Mouse (Mus musculus): ENCODE results near the gene Sh3pxd2a. TPM values are rescaled to one million over a fixed set of nuclear protein-coding genes. Genes with fewer than 3 reads are reported as not detected.
A peak's percentile ranks its signal among the peaks of the same experiment; 100 is the strongest.

Sh3pxd2a gene
- polyA plus RNA-seq, 1 experiment from 2014 or later = 2.7 TPM

DNA sequence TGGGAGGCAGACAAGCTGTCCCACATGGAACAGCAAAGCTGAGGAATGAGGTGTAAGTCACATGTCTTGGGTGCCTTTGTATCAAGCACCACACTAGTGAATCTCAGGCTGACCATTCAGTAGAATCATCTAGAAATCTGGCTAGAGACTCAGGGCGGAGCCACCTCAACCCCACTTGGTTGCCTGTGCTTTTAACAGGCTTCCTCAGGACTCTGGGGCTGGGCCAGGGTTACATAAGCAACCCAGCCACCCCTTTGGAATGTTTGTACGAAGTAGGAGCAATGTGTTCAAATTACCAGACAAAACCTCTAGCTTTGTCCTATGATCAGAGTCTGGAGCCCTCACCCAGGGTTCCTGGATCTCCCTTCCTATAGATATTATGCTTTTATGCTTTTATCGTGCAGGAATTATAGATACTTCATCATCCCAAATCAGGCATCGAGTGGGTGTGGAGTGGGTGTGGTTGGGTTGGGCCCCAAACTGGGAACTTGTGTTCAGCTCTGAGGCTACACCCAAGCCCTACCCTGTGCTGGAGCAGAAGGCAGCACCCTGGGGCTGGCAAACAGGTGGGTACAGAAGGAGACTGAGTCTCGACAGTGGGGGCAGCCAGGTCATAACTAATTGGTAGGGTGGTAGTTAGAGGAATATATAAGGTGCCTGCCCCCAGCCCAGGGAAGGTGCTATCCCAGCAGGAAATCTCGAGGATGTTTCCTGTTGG is 118.2 kb downstream of the Sh3pxd2a start:
- Histone ChIP-seq H3K36me3 (0 out of 2 replicates have a peak, but pooled peaks cover 2% of the 10 kb centered on the region), H3K27me3 (ENCODE audit: insufficient read depth, poor library complexity, severe bottlenecking) (peaks cover 56% of the 10 kb centered on the region), H3K4me1 (replicated peaks) (peaks cover 50% of the 10 kb centered on the region), H3K4me3 (no peak overlapping the region), H3K27ac (no peak overlapping the region), H3K9me3 (no peaks in the 10 kb centered on the region)
- DNase-seq (ENCODE audit: low spot score) = no peak
- 81% methylated on average over 6 of the region's 6 CpGs for WGBS

DNA sequence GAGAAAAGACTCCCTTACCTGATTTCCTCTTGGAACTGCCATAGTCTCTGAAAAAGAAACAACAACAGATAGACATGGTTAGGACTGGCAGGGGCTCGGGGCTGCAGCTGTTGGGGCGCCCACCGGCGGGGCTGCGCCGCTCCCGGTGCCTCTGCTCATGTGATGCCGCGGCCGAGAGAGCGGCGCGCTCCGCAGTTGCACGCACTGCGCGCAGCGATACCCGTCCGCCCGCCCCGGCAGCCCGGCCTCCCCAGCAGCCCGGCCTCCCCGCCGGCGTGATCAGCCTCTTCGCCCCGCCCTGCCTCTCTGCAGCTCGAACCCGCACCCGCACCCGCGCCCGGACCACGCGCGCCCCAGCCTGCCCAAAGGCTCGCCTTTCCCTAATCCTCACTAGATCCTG is 120.8 kb downstream of the Sh3pxd2a start:
- WGBS = 2% methylated on average over 39 of the region's 39 CpGs
- peaks cover 64% of the 10 kb centered on the region for H3K4me1 ChIP-seq (replicated peaks)
- H3K9me3 ChIP-seq = no peaks in the 10 kb centered on the region
- H3K36me3 ChIP-seq = 0 out of 2 replicates have a peak, but pooled peaks cover 2% of the 10 kb centered on the region
- H3K27me3 ChIP-seq (ENCODE audit: insufficient read depth, poor library complexity, severe bottlenecking) = peaks cover 76% of the 10 kb centered on the region
- DNase-seq (ENCODE audit: low spot score) = peak; percentile 53
- peak overlapping the region; percentile 52 for H3K4me3 ChIP-seq
- peak overlapping the region; percentile 50; the same call in 1 of the 2 replicates for H3K27ac ChIP-seq

DNA sequence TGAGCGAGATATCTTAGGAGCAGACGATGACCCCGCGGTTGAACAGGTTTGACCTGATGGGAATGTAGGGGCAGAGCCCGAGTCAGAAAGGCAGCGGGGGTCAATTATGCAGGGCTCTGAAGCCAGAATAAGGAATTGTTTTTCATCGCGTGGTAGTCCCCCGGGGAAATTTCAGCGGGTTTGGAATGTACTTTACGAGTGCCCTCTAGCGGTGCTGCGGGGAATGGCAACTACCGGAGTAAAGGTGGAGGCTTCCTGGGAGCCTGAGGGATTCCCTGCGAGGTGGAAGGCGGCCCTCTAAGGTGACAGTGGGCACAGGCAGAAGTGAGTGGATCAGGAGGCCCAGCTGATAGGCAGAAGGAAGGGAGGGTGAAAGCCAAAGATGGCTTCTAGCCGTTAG is 125.0 kb downstream of the Sh3pxd2a start:
- H3K36me3 ChIP-seq = no peaks in the 10 kb centered on the region
- H3K4me3 ChIP-seq = peak overlapping the region; percentile 47
- H3K4me1 ChIP-seq (replicated peaks) = peaks cover 57% of the 10 kb centered on the region
- DNase-seq (ENCODE audit: low spot score) = peak; percentile 86
- WGBS = under 1% methylated on average over 17 of the region's 17 CpGs
- H3K27me3 ChIP-seq (ENCODE audit: insufficient read depth, poor library complexity, severe bottlenecking) = peaks cover 51% of the 10 kb centered on the region
- no peaks in the 10 kb centered on the region for H3K9me3 ChIP-seq
- H3K27ac ChIP-seq = peak overlapping the region; percentile 64

DNA sequence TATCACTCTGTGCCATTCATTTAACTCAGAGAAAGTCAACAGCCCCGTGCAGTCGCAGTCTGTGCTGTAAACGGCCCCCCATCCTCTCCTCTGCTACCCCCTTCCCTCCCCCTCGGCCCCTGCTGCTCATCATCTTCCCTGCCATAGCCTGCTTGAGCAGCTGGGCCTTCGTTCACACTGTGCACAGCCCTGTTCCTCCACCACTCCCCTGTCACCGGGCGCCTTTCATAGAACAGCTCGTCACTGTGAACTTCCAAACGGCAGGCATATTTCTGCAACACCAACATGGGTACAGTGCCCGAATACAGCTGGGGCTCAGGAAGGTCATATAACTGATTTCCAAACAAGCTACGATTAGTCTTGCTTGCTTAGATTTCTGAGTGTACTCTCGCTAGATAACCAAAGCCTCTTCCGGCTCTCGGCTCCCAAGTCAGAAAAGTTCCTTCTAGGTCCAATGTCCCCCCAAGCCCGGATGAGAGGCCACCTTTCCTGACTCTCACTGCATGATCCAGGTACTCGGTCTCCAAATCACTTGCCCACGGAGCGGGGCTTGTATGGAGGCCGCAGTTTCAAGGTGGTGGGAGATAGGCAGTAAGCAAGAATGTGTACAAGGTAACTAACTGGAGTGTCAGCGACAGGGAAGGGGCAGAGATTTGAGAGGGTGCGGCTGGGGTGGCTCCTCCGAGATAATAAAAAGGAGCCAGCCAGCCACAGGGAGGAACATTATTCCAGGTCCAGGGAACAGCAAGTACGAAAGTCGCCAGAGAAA is 125.6 kb downstream of the Sh3pxd2a start:
- no peaks in the 10 kb centered on the region for H3K36me3 ChIP-seq
- DNase-seq (ENCODE audit: low spot score) = no peak
- H3K27ac ChIP-seq = peak overlapping the region; percentile 64
- WGBS = 23% methylated on average over 24 of the region's 24 CpGs
- H3K4me3 ChIP-seq = peak overlapping the region; percentile 47
- peaks cover 45% of the 10 kb centered on the region for H3K27me3 ChIP-seq (ENCODE audit: insufficient read depth, poor library complexity, severe bottlenecking)
- peaks cover 56% of the 10 kb centered on the region for H3K4me1 ChIP-seq (replicated peaks)
- no peaks in the 10 kb centered on the region for H3K9me3 ChIP-seq

DNA sequence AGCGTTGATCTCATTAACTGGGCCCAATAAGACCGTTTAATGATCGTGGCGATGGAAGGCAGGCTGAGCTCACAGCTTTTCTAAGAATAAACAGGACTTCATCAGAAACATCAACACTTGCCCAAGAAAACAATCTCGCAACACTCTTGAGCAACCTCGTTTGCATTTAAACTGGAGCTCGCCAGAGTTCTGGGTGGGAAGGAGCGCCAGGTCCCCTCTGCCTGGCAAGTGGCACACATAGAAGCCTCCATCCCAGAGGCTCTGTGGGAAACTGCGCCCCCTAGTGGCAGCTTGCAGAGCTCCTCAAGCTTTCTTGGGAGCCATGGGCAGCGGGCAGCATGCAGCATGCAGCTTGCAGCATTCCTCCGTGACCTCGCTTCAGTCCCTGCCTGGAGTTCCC is 126.5 kb downstream of the Sh3pxd2a start:
- Histone ChIP-seq H3K27me3 (ENCODE audit: insufficient read depth, poor library complexity, severe bottlenecking) (peaks cover 37% of the 10 kb centered on the region), H3K4me3 (peak overlapping the region; percentile 47), H3K27ac (peak overlapping the region; percentile 41; the same call in 1 of the 2 replicates), H3K36me3 (no peaks in the 10 kb centered on the region), H3K4me1 (replicated peaks) (peaks cover 56% of the 10 kb centered on the region), H3K9me3 (no peaks in the 10 kb centered on the region)
- WGBS = 29% methylated on average over 12 of the region's 12 CpGs
- DNase-seq (ENCODE audit: low spot score) = peak; percentile 93

DNA sequence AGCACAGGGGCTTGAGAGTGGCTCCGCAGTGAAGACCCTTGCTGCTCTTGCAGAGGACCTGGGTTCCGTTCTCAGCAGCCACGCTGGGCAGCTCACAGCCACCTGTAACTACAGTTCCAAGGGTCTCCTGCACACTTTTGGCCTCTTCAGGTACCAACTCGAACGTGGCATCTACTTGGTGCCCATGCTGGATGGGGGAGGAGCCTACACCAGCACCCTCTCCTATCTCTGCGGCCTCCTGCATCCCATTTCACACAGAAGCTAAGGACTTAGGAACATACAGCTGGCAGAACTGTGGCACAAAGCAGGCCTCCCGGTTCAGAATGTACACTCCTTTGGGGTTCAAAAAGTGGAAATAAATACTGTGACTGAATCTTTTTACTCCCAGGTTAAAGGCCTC is 127.0 kb downstream of the Sh3pxd2a start:
- H3K27ac ChIP-seq = no peak overlapping the region
- 79% methylated on average over 7 of the region's 7 CpGs for WGBS
- peaks cover 55% of the 10 kb centered on the region for H3K4me1 ChIP-seq (replicated peaks)
- H3K9me3 ChIP-seq = no peaks in the 10 kb centered on the region
- no peak for DNase-seq (ENCODE audit: low spot score)
- no peaks in the 10 kb centered on the region for H3K36me3 ChIP-seq
- peaks cover 31% of the 10 kb centered on the region for H3K27me3 ChIP-seq (ENCODE audit: insufficient read depth, poor library complexity, severe bottlenecking)
- H3K4me3 ChIP-seq = no peak overlapping the region

DNA sequence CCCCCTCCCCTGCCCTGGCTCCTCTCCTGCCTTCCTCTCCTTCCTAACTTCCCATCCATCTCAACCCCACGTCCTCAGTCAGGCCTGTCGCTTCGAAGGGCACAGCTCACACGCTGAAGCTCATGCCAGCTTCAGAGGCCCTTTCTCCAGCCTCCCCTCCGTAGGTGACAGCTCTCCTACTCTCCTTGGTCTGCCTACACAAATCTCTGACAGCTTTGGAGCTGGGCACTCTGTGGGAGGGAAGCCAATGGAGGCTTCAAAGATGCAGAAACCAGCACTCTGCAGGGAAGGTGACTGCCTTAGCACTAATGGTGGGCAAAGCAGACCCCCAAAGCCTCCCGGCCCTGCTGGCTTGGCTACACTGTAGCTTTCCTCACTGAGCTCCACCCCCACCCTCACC is 128.9 kb downstream of the Sh3pxd2a start:
- 70% methylated on average over 6 of the region's 6 CpGs for WGBS
- no peaks in the 10 kb centered on the region for H3K9me3 ChIP-seq
- no peak for DNase-seq (ENCODE audit: low spot score)
- peaks cover 15% of the 10 kb centered on the region for H3K27me3 ChIP-seq (ENCODE audit: insufficient read depth, poor library complexity, severe bottlenecking)
- H3K4me1 ChIP-seq (replicated peaks) = peaks cover 67% of the 10 kb centered on the region
- H3K36me3 ChIP-seq = no peaks in the 10 kb centered on the region
- no peak overlapping the region for H3K4me3 ChIP-seq
- H3K27ac ChIP-seq = peak overlapping the region; percentile 46

DNA sequence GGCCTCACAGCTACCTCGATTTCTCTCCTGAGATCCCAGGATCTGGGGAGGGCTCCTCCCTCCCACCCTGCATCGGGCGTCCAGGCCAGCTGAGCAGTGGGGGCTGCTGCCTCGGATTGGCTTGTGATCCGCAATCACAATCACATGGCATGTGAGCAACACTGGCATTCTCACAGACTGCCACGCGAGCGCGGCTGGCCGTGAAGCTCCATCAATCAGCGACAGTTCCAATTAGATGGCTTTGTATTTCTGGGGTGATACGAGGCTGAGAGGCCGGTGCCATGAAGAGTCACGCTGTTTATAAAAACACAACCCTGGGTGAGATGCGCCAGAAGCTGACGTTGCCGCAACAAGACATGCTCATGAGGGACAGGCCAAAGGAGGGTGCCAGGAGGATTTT is 129.5 kb downstream of the Sh3pxd2a start:
- peaks cover 9% of the 10 kb centered on the region for H3K27me3 ChIP-seq (ENCODE audit: insufficient read depth, poor library complexity, severe bottlenecking)
- 52% methylated on average over 17 of the region's 17 CpGs for WGBS
- no peak for DNase-seq (ENCODE audit: low spot score)
- H3K9me3 ChIP-seq = no peaks in the 10 kb centered on the region
- no peak overlapping the region for H3K4me3 ChIP-seq
- H3K27ac ChIP-seq = peak overlapping the region; percentile 66
- no peaks in the 10 kb centered on the region for H3K36me3 ChIP-seq
- H3K4me1 ChIP-seq (replicated peaks) = peaks cover 69% of the 10 kb centered on the region

DNA sequence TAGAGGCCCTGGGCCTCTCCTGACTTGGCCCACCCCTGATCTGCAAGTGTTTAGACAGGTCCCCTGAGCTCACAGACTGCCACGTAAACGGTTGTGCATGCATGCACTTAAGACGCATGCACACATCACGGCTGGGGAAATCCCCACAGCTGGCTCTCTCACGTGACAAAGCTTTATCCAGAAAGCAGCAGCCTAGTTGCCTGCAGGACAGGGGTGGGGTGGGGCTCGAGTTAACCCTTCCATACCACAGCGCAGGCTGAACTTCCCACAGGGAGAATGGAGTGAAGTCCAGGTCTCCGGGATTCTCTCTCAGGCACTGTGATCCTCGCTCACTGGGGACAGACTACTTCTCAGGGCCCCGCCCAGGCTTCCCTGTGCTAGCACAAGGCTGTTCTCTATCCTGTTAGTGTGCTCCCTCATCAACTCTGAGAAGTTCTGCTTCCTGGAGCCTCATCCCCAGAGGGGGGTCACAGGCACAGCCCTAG is 133.4 kb downstream of the Sh3pxd2a start:
- Histone ChIP-seq H3K27ac (peak overlapping the region; percentile 66), H3K9me3 (no peaks in the 10 kb centered on the region), H3K36me3 (no peaks in the 10 kb centered on the region), H3K27me3 (ENCODE audit: insufficient read depth, poor library complexity, severe bottlenecking) (no peaks in the 10 kb centered on the region), H3K4me3 (no peak overlapping the region), H3K4me1 (replicated peaks) (peaks cover 75% of the 10 kb centered on the region)
- DNase-seq (ENCODE audit: low spot score) = peak; percentile 68
- WGBS = 21% methylated on average over 10 of the region's 10 CpGs

DNA sequence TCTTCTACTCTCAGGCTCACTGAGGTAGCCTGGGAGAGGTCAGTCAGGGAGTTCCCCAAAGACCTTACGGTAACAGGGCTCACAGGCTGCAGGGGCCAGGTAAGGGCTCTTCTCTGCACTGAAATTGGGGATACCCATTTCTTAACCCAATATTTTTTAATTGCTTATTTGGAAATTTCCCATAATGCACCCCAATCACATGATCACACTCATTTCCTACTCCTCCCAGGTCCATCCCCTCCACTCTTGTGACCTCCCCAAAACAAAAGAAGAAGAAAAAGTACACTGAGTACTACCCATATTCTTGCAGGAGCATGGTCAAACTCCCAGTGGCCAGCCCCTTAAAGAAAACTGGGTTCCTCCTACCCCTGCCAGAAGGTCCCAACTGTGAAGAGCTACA is 135.1 kb downstream of the Sh3pxd2a start:
- WGBS = 81% methylated on average over 1 of the region's 1 CpGs
- Histone ChIP-seq H3K4me1 (replicated peaks) (peaks cover 67% of the 10 kb centered on the region), H3K27ac (peak overlapping the region; percentile 82), H3K36me3 (no peaks in the 10 kb centered on the region), H3K9me3 (no peaks in the 10 kb centered on the region), H3K27me3 (ENCODE audit: insufficient read depth, poor library complexity, severe bottlenecking) (no peaks in the 10 kb centered on the region), H3K4me3 (no peak overlapping the region)
- DNase-seq (ENCODE audit: low spot score) = no peak

DNA sequence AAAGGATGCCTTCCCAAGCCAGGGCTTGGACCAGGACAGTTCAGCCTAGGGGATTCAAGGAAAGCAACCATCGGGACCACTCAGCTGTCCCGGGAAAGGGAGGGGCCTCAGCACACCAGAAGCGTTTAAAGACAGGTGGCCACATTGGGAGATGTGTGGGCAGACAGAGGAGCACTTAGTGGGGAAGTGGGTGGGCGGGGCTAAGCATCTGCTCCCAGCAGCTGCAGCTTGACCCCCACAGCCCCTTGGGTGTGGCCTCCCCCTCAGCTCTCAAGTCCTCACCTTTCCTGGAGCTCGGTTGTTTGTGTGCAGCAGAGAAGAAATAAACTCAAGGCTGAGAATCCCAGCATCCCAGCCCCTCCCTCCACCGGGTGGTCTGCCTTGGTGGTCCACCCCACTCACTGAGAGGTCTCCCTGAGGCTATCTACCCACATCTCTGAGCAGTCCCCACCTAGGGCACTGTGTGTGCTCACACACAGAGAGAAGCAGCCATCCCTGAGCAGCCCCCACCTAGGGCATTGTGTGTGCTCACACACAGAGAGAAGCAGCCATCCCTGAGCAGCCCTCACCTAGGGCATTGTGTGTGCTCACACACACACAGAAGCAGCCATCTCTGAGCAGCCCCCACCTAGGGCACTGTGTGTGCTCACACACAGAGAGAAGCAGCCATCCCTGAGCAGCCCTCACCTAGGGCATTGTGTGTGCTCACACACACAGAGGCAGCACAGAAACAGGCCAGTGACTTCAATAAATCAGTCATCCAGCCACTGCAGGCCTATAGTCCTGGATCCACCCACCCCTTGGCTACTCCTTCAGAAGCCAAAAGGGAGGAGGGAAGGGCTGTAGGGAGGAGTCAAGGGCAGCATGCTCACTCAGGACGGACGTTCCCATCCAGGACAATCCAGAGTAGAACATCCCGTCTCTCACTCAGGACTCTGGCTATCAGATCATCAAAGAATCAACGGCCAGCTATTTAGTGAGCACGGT is 136.0 kb downstream of the Sh3pxd2a start:
- DNase-seq (ENCODE audit: low spot score) = no peak
- Histone ChIP-seq H3K27ac (peak overlapping the region; percentile 82), H3K4me1 (replicated peaks) (peaks cover 64% of the 10 kb centered on the region), H3K4me3 (no peak overlapping the region; the same call in 1 of the 2 replicates), H3K36me3 (no peaks in the 10 kb centered on the region), H3K9me3 (no peaks in the 10 kb centered on the region), H3K27me3 (ENCODE audit: insufficient read depth, poor library complexity, severe bottlenecking) (no peaks in the 10 kb centered on the region)
- 28% methylated on average over 11 of the region's 11 CpGs for WGBS

DNA sequence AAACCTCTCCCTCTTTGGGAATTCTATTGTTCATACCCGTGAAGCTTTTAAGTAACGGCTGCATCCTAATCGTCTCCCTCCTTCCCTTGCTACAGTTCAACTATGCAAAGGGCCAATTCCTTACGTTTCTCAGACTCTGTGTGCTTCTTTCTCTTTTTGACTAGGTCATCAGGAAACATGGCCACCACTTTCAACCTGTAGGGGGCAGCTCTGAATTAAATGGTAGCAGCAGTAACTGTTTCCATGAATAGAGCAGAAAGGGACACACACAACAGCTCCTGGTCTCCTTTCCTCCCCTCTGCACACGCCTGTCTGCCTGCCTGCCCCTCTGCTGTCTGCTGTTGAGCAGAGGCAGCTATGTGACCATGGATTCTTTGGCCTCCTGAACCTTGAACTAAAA is 138.3 kb downstream of the Sh3pxd2a start:
- 38% methylated on average over 5 of the region's 5 CpGs for WGBS
- peaks cover 61% of the 10 kb centered on the region for H3K4me1 ChIP-seq (replicated peaks)
- H3K27me3 ChIP-seq (ENCODE audit: insufficient read depth, poor library complexity, severe bottlenecking) = no peaks in the 10 kb centered on the region
- no peaks in the 10 kb centered on the region for H3K9me3 ChIP-seq
- H3K27ac ChIP-seq = peak overlapping the region; percentile 66
- H3K36me3 ChIP-seq = no peaks in the 10 kb centered on the region
- no peak for DNase-seq (ENCODE audit: low spot score)
- H3K4me3 ChIP-seq = no peak overlapping the region
